Mouse (Mus musculus) MEL (cell line): ENCODE measurements around the gene Cyfip2. TPM values are rescaled to one million over a fixed set of nuclear protein-coding genes. Genes with fewer than 3 reads are reported as not detected.

Experiments
- DNase-seq: peaks from one replicate; pipeline ENCODE4 v3.0.0; 2011; ENCODE audit warnings: low read depth, low spot score
- H3K27ac ChIP-seq: 2 replicates; pipeline ENCODE4 v1.5.1; 2012; ENCODE audit warnings: low read depth, mild to moderate bottlenecking, control low read depth, low read length, moderate library complexity; ENCODE audit not compliant: control insufficient read depth
- H3K27me3 ChIP-seq, 2 experiments: fragments of 150-350 bp in 1 of 2; sonication (generic) in 1 of 2; 2 replicates each; pipeline ENCODE4 v1.6.1; 2012; ENCODE audit warnings: low read length in 2 of 2, mild to moderate bottlenecking in 2 of 2, improper control_type of control experiment in 1 of 2, moderate library complexity in 1 of 2; ENCODE audit not compliant: insufficient read depth in 2 of 2, control insufficient read depth in 1 of 2
- H3K36me3 ChIP-seq, 2 experiments: 2 replicates each; pipeline ENCODE4 v1.6.1; 2012 to 2014; ENCODE audit warnings: low read length in 2 of 2, improper control_type of control experiment in 1 of 2, inconsistent platforms in 1 of 2, mild to moderate bottlenecking in 1 of 2; ENCODE audit not compliant: insufficient read depth in 2 of 2, control insufficient read depth in 1 of 2
- H3K4me1 ChIP-seq, 2 experiments: fragments of 150-350 bp in 1 of 2; sonication (generic) in 1 of 2; 2 replicates each; pipeline ENCODE4 v1.6.1; 2012; ENCODE audit warnings: low read length in 2 of 2, improper control_type of control experiment in 1 of 2, mild to moderate bottlenecking in 1 of 2; ENCODE audit not compliant: insufficient read depth in 2 of 2, control insufficient read depth in 1 of 2
- H3K4me3 ChIP-seq, 2 experiments: fragments of 150-350 bp in 1 of 2; sonication (generic) in 1 of 2; 2 replicates each; pipeline ENCODE4 v1.5.1; 2012; ENCODE audit warnings: low read depth in 2 of 2, low read length in 2 of 2, mild to moderate bottlenecking in 2 of 2, moderate library complexity in 2 of 2, control low read depth in 1 of 2, improper control_type of control experiment in 1 of 2; ENCODE audit not compliant: control insufficient read depth in 1 of 2, insufficient read depth in 1 of 2
- H3K79me2 ChIP-seq: 2 replicates; pipeline ENCODE4 v1.6.1; 2012; ENCODE audit warnings: mild to moderate bottlenecking, low read length, moderate library complexity; ENCODE audit not compliant: control insufficient read depth, poor library complexity, insufficient read depth
- H3K9ac ChIP-seq: 2 replicates; pipeline ENCODE4 v1.6.1; 2012; ENCODE audit warnings: low read depth, mild to moderate bottlenecking, control low read depth, low read length, moderate library complexity; ENCODE audit not compliant: control insufficient read depth, poor library complexity, severe bottlenecking
- H3K9me3 ChIP-seq: fragments of 150-350 bp; sonication (generic); replicated peaks from 2 replicates; pipeline ENCODE4 v1.6.1; 2012; ENCODE audit warnings: mild to moderate bottlenecking, low read length, improper control_type of control experiment, moderate library complexity; ENCODE audit not compliant: insufficient read depth
- CHD2 ChIP-seq: IDR thresholded peaks from 2 replicates; pipeline ENCODE4 v1.6.1; 2011; ENCODE audit warnings: low read length, improper control_type of control experiment
- CTCF ChIP-seq, 3 experiments: IDR thresholded peaks in 2 of 3; conservative IDR thresholded peaks in 1 of 3; 2 replicates each; pipeline ENCODE4 v1.5.1; 2011 to 2012; ENCODE audit warnings: low read length in 3 of 3, low read depth in 2 of 3, mild to moderate bottlenecking in 2 of 3, improper control_type of control experiment in 1 of 3, inconsistent platforms in 1 of 3, mixed read lengths in 1 of 3, moderate library complexity in 1 of 3; ENCODE audit not compliant: control insufficient read depth in 1 of 3, insufficient read depth in 1 of 3, poor library complexity in 1 of 3, severe bottlenecking in 1 of 3
- E2F4 ChIP-seq: IDR thresholded peaks from 2 replicates; pipeline ENCODE4 v1.6.1; 2011; ENCODE audit warnings: low read depth, low read length, improper control_type of control experiment, borderline replicate concordance
- ELF1 ChIP-seq: IDR thresholded peaks from 2 replicates; pipeline ENCODE4 v1.6.1; 2014; ENCODE audit warnings: low read depth, mild to moderate bottlenecking, inconsistent platforms, low read length, improper control_type of control experiment, moderate library complexity
- EP300 ChIP-seq, 2 experiments: IDR thresholded peaks; 2 replicates each; pipeline ENCODE4 v1.6.1; 2011; ENCODE audit warnings: improper control_type of control experiment in 2 of 2, low read length in 2 of 2, low read depth in 1 of 2, mild to moderate bottlenecking in 1 of 2
- ETS1 ChIP-seq: IDR thresholded peaks from 2 replicates; pipeline ENCODE4 v1.6.1; 2012; ENCODE audit warnings: low read depth, mild to moderate bottlenecking, inconsistent platforms, low read length, improper control_type of control experiment, moderate library complexity
- GABPA ChIP-seq: IDR thresholded peaks from 2 replicates; pipeline ENCODE4 v1.6.1; 2012; ENCODE audit warnings: low read depth, mild to moderate bottlenecking, inconsistent platforms, low read length, improper control_type of control experiment, moderate library complexity
- HCFC1 ChIP-seq: IDR thresholded peaks from 2 replicates; pipeline ENCODE4 v1.6.1; 2012; ENCODE audit warnings: low read depth, mild to moderate bottlenecking, inconsistent platforms, low read length, improper control_type of control experiment, moderate library complexity
- MAX ChIP-seq: IDR thresholded peaks from 2 replicates; pipeline ENCODE4 v1.6.1; 2011; ENCODE audit warnings: low read length, improper control_type of control experiment
- MAZ ChIP-seq: IDR thresholded peaks from 2 replicates; pipeline ENCODE4 v1.6.1; 2012; ENCODE audit warnings: low read depth, mild to moderate bottlenecking, inconsistent platforms, low read length, improper control_type of control experiment
- MYB ChIP-seq: IDR thresholded peaks from 2 replicates; pipeline ENCODE4 v1.6.1; 2011; ENCODE audit warnings: mild to moderate bottlenecking, low read depth, low read length, improper control_type of control experiment
- MYC ChIP-seq: IDR thresholded peaks from 2 replicates; pipeline ENCODE4 v1.6.1; 2011; ENCODE audit warnings: low read depth, mild to moderate bottlenecking, low read length, improper control_type of control experiment, moderate library complexity
- NELFE ChIP-seq: IDR thresholded peaks from 2 replicates; pipeline ENCODE4 v1.6.1; 2011; ENCODE audit warnings: low read depth, low read length, improper control_type of control experiment
- POLR2A ChIP-seq, 2 experiments: IDR thresholded peaks; 2 replicates each; pipeline ENCODE4 v1.6.1; 2011 to 2012; ENCODE audit warnings: low read length in 2 of 2, mild to moderate bottlenecking in 2 of 2, control low read depth in 1 of 2, improper control_type of control experiment in 1 of 2, low read depth in 1 of 2, moderate library complexity in 1 of 2; ENCODE audit not compliant: control insufficient read depth in 1 of 2, insufficient read depth in 1 of 2, poor library complexity in 1 of 2
- POLR2AphosphoS2 ChIP-seq: IDR thresholded peaks from 2 replicates; pipeline ENCODE4 v1.6.1; 2011; ENCODE audit warnings: low read length, improper control_type of control experiment
- RAD21 ChIP-seq: IDR thresholded peaks from 2 replicates; pipeline ENCODE4 v1.6.1; 2011; ENCODE audit warnings: mild to moderate bottlenecking, low read depth, low read length, improper control_type of control experiment
- SMC3 ChIP-seq: IDR thresholded peaks from 2 replicates; pipeline ENCODE4 v1.6.1; 2011; ENCODE audit warnings: low read depth, low read length, improper control_type of control experiment
- TBP ChIP-seq: IDR thresholded peaks from 2 replicates; pipeline ENCODE4 v1.8.0; 2011; ENCODE audit warnings: low read depth, low read length, improper control_type of control experiment
- USF1 ChIP-seq: IDR thresholded peaks from 2 replicates; pipeline ENCODE4 v1.6.1; 2014; ENCODE audit warnings: low read depth, mild to moderate bottlenecking, inconsistent platforms, low read length, improper control_type of control experiment, moderate library complexity
- USF2 ChIP-seq, 2 experiments: IDR thresholded peaks; 2 replicates each; pipeline ENCODE4 v1.6.1; 2011 to 2012; ENCODE audit warnings: improper control_type of control experiment in 2 of 2, low read length in 2 of 2, borderline replicate concordance in 1 of 2, inconsistent platforms in 1 of 2, low read depth in 1 of 2, mild to moderate bottlenecking in 1 of 2; ENCODE audit not compliant: insufficient read depth in 1 of 2
- ZC3H11A ChIP-seq: IDR thresholded peaks from 2 replicates; pipeline ENCODE4 v1.6.1; 2012; ENCODE audit warnings: low read depth, mild to moderate bottlenecking, inconsistent platforms, low read length, improper control_type of control experiment
- ZKSCAN1 ChIP-seq: IDR thresholded peaks from 2 replicates; pipeline ENCODE4 v1.6.1; 2012; ENCODE audit warnings: low read depth, mild to moderate bottlenecking, inconsistent platforms, low read length, improper control_type of control experiment, moderate library complexity
- ZMIZ1 ChIP-seq: IDR thresholded peaks from 2 replicates; pipeline ENCODE4 v1.6.1; 2012; ENCODE audit warnings: low read depth, mild to moderate bottlenecking, inconsistent platforms, low read length, improper control_type of control experiment, moderate library complexity
- ZNF384 ChIP-seq: IDR thresholded peaks from 2 replicates; pipeline ENCODE4 v1.6.1; 2012; ENCODE audit warnings: low read depth, mild to moderate bottlenecking, inconsistent platforms, low read length, improper control_type of control experiment
- polyA plus RNA-seq, 2 experiments: library from polyadenylated mRNA; stranded (reverse) in 1 of 2; unstranded in 1 of 2; fragments of >175 nt in 1 of 2; fragments of >200 nt in 1 of 2; gene quantifications; 2 replicates each; pipeline versions ENCODE4 v1.2.1 to v1.2.4; 2012; ENCODE audit warnings: low replicate concordance in 2 of 2, low read depth in 1 of 2; ENCODE audit not compliant: insufficient read length in 2 of 2, insufficient read depth in 1 of 2, missing spikeins in 1 of 2
- total RNA-seq: library from RNA; depleted of rRNA; stranded (reverse); fragments of 300-350 nt; gene quantifications from 2 replicates; pipeline ENCODE4 v1.2.3, GENCODE M21; 2012

The Cyfip2 gene
- total and polyA plus RNA-seq, 3 experiments, result 9.9 to 31.8 (median 18.9) TPM

- no peak overlapping the region for H3K9ac ChIP-seq
- TF ChIP-seq NELFE (no peak), CHD2 (no peak), ELF1 (no peak), ZNF384 (no peak), MYB (no peak), EP300 (IDR thresholded peaks at IDR 0.05; ENCODE audit: low read depth in 1 of 2, low read length in 2 of 2) (no peak), HCFC1 (no peak), MAX (no peak), USF1 (no peak), E2F4 (no peak)
- H3K79me2 ChIP-seq, result no peaks in the 10 kb centered on the region
- H3K9me3 ChIP-seq, result no peaks in the 10 kb centered on the region
- no peak overlapping the region for H3K27ac ChIP-seq
- no peaks in the 10 kb centered on the region for H3K36me3 ChIP-seq
- DNase-seq, result no peak
- peaks cover 3 to 7% of the 10 kb centered on the region in 2 experiments for H3K27me3 ChIP-seq
- no peak overlapping the region for H3K4me3 ChIP-seq
- no peaks in the 10 kb centered on the region for H3K4me1 ChIP-seq
Measured at GRCm38 (mm10) chr11:46349681-46350410, 37.2 kb upstream of the Cyfip2 start.

- Histone ChIP-seq H3K27ac (no peak overlapping the region), H3K9me3 (no peaks in the 10 kb centered on the region), H3K4me3 (no peak overlapping the region), H3K36me3 (no peaks in the 10 kb centered on the region), H3K4me1 (peaks cover 0 to 3% of the 10 kb centered on the region in 2 experiments; a peak in 1 of 4 replicates), H3K9ac (no peak overlapping the region), H3K79me2 (no peaks in the 10 kb centered on the region), H3K27me3 (peaks cover 2 to 7% of the 10 kb centered on the region in 2 experiments)
- no peak for DNase-seq
- no peak for TF ChIP-seq MAZ
- no peak for TF ChIP-seq MYC
- TF ChIP-seq NELFE, result no peak
- no peak for TF ChIP-seq USF1
- no peak for TF ChIP-seq MAX
- TF ChIP-seq ELF1, result no peak
- no peak for TF ChIP-seq GABPA
- no peak for TF ChIP-seq CTCF (IDR thresholded peaks at IDR 0.05 in 2 of 3, conservative IDR thresholded peaks at IDR 0.05 in 1 of 3; ENCODE audit: control insufficient read depth in 1 of 3, insufficient read depth in 1 of 3, low read depth in 2 of 3, low read length in 3 of 3, poor library complexity in 1 of 3, severe bottlenecking in 1 of 3)
- TF ChIP-seq ZMIZ1, result no peak
- TF ChIP-seq ZNF384, result no peak
- no peak for TF ChIP-seq ZKSCAN1
- TF ChIP-seq RAD21, result no peak
- TF ChIP-seq POLR2A (IDR thresholded peaks at IDR 0.05; ENCODE audit: control insufficient read depth in 1 of 2, insufficient read depth in 1 of 2, low read depth in 1 of 2, low read length in 2 of 2, poor library complexity in 1 of 2), result no peak
- no peak for TF ChIP-seq ZC3H11A
- no peak for TF ChIP-seq EP300 (IDR thresholded peaks at IDR 0.05; ENCODE audit: low read depth in 1 of 2, low read length in 2 of 2)
- no peak for TF ChIP-seq SMC3
- TF ChIP-seq POLR2AphosphoS2, result no peak
- no peak for TF ChIP-seq TBP
- TF ChIP-seq USF2 (IDR thresholded peaks at IDR 0.05; ENCODE audit: borderline replicate concordance in 1 of 2, insufficient read depth in 1 of 2, low read depth in 1 of 2, low read length in 2 of 2), result no peak
- no peak for TF ChIP-seq ETS1
Measured at GRCm38 (mm10) chr11:46348416-46348815, 35.8 kb upstream of the Cyfip2 start.
